Mouse (Mus musculus): ENCODE results near the gene Cdyl.

Gene Cdyl

GRCm38 (mm10) chr13:35760372-35760771, 100.7 kb downstream of the Cdyl start:
- no peak for DNase-seq (ENCODE audit: low spot score in 2 of 2)

- no peak for DNase-seq (ENCODE audit: low spot score in 2 of 2)
Measured at GRCm38 (mm10) chr13:35764559-35764958, 104.9 kb downstream of the Cdyl start.

GRCm38 (mm10) chr13:35765817-35766216, 106.2 kb downstream of the Cdyl start:
- no peak for DNase-seq (ENCODE audit: low spot score in 2 of 2)

- no peak for DNase-seq (ENCODE audit: low spot score in 2 of 2)
Measured at GRCm38 (mm10) chr13:35769673-35770072, 110.0 kb downstream of the Cdyl start.

GRCm38 (mm10) chr13:35770421-35770820, 110.8 kb downstream of the Cdyl start:
- DNase-seq (ENCODE audit: low spot score in 2 of 2), result no peak

- peak in 1 of 2 experiments; percentile 38 for DNase-seq (ENCODE audit: low spot score in 2 of 2)
Measured at GRCm38 (mm10) chr13:35771968-35772382, 112.3 kb downstream of the Cdyl start.

- no peak for DNase-seq (ENCODE audit: low spot score in 2 of 2)
Measured at GRCm38 (mm10) chr13:35773763-35774162, 114.1 kb downstream of the Cdyl start.

- DNase-seq (ENCODE audit: low spot score in 2 of 2), result no peak
Measured at GRCm38 (mm10) chr13:35776123-35776522, 116.5 kb downstream of the Cdyl start.

GRCm38 (mm10) chr13:35780714-35781113, 121.1 kb downstream of the Cdyl start:
- DNase-seq (ENCODE audit: low spot score in 2 of 2), result no peak

- no peak for DNase-seq (ENCODE audit: low spot score in 2 of 2)
Measured at GRCm38 (mm10) chr13:35781755-35782154, 122.1 kb downstream of the Cdyl start.

- peak; percentile 42 to 51 for DNase-seq (ENCODE audit: low spot score in 2 of 2)
Measured at GRCm38 (mm10) chr13:35782949-35783348, 123.3 kb downstream of the Cdyl start.

GRCm38 (mm10) chr13:35783576-35783975, 123.9 kb downstream of the Cdyl start:
- DNase-seq (ENCODE audit: low spot score in 2 of 2), result no peak

- no peak for DNase-seq (ENCODE audit: low spot score in 2 of 2)
Measured at GRCm38 (mm10) chr13:35784281-35784680, 124.6 kb downstream of the Cdyl start.

GRCm38 (mm10) chr13:35785330-35785939, 125.8 kb downstream of the Cdyl start:
- DNase-seq (ENCODE audit: low spot score in 2 of 2), result no peak

- DNase-seq (ENCODE audit: low spot score in 2 of 2), result no peak
Measured at GRCm38 (mm10) chr13:35786726-35787399, 127.2 kb downstream of the Cdyl start.

- DNase-seq (ENCODE audit: low spot score in 2 of 2), result no peak
Measured at GRCm38 (mm10) chr13:35789577-35789976, 129.9 kb downstream of the Cdyl start.

- no peak for DNase-seq (ENCODE audit: low spot score in 2 of 2)
Measured at GRCm38 (mm10) chr13:35790431-35790830, 130.8 kb downstream of the Cdyl start.

GRCm38 (mm10) chr13:35794309-35794708, 134.7 kb downstream of the Cdyl start:
- no peak for DNase-seq (ENCODE audit: low spot score in 2 of 2)

GRCm38 (mm10) chr13:35794774-35795173, 135.1 kb downstream of the Cdyl start:
- no peak for DNase-seq (ENCODE audit: low spot score in 2 of 2)

GRCm38 (mm10) chr13:35795887-35796286, 136.3 kb downstream of the Cdyl start:
- no peak for DNase-seq (ENCODE audit: low spot score in 2 of 2)

GRCm38 (mm10) chr13:35796352-35796751, 136.7 kb downstream of the Cdyl start:
- no peak for DNase-seq (ENCODE audit: low spot score in 2 of 2)

GRCm38 (mm10) chr13:35797811-35798522, 138.3 kb downstream of the Cdyl start:
- DNase-seq (ENCODE audit: low spot score in 2 of 2), result no peak

GRCm38 (mm10) chr13:35798645-35799044, 139.0 kb downstream of the Cdyl start:
- peak; percentile 33 to 66 for DNase-seq (ENCODE audit: low spot score in 2 of 2)
